Mouse (Mus musculus) frontal cortex, adult (tissue): ENCODE results near the gene Eras.
"Not testable (repeated sequence)": the region's sequence is repeated elsewhere in the genome, so short reads cannot be mapped to it uniquely, and the experiment has no call there.

ENCODE experiments used
- ATAC-seq: cut with Nextera tagmentation; 2 replicates; pipeline ENCODE4 v1.9.2; 2017; ENCODE audit warnings: mild to moderate bottlenecking, moderate library complexity, mixed read lengths; ENCODE audit not compliant: low TSS enrichment

The Eras gene

DNA sequence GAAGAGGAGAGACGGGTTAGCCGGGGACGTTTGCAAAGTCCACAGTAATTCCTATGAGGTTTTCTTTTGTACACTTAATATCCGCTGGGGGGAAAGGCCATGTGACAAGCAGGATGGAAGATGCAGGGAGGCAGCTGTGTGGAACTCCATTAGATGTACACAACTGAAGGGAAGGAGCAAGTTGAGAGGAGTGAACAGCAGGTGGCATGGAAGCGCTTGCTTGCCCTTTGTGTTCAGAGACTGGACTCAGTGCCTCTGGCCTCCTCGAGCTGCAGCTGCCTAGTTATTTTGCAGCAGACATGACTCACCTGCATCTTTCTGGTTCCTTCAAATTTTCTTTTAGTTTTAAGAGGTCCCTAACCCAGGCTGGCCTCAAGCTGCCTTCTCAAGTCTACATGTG is 17.9 kb downstream of the Eras start:
- no peak for ATAC-seq

DNA sequence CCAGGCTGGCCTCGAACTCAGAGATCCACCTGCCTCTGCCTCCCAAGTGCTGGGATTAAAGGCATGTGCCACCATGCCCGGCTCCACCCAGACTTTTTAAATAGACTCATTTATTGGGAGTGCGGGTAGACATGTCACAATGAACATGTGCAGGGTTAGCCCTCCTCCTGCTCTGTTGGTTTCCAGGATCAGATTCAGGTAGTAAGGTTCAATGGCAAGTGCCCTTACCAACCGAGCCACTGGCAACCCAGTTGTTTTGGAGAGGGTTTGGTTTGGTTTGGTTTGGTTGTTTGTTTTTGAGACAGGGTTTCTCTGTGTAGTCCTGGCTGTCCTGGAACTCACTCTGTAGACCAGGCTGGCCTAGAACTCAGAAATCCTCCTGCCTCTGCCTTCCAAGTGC is 19.2 kb downstream of the Eras start, which contains the start of gene Gm10490:
TSS of gene Gm10490 (plus strand) at position 301 of the 400 bp plus-strand sequence.
- ATAC-seq: not testable (repeated sequence)

DNA sequence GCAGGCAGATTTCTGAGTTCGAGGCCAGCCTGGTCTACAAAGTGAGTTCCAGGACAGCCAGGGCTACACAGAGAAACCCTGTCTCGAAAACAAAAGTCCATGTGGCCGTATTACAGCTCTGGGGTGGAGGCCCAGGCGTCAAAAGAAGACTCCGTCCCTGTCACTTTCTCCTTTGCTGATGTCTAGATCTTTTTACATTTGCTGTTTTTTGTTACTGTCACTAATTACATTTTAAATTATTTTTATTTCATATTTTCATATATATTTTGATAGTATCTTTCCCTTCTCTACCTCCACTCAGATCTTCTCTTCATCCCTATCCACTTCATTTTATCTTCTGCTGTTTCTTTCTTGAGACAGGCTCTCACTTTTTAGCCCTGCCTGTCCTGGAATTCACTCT is 20.7 kb downstream of the Eras start, which contains the start of gene Gm10491:
TSS of gene Gm10491 (minus strand) at position 101 of the 400 bp plus-strand sequence.
- ATAC-seq: no peak

DNA sequence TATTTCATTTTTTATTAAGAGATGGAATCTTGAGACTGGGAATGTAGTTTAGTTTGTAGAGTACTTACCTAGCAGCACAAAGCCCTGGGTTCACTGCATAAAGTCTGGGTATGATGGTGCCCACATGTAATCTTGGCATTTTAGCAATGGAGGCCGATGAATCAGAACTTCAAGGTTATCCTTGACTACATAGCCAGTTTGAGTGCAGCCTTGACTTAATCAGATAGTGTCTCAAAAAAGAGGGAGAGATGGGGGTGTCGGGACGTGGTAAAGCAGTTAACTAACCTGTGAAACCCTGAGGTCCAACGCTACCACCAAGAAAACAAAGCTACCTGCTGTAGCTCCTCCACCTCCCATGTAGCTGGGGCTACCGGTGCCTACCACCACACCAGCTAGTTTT is 24.0 kb downstream of the Eras start:
- ATAC-seq: no peak

DNA sequence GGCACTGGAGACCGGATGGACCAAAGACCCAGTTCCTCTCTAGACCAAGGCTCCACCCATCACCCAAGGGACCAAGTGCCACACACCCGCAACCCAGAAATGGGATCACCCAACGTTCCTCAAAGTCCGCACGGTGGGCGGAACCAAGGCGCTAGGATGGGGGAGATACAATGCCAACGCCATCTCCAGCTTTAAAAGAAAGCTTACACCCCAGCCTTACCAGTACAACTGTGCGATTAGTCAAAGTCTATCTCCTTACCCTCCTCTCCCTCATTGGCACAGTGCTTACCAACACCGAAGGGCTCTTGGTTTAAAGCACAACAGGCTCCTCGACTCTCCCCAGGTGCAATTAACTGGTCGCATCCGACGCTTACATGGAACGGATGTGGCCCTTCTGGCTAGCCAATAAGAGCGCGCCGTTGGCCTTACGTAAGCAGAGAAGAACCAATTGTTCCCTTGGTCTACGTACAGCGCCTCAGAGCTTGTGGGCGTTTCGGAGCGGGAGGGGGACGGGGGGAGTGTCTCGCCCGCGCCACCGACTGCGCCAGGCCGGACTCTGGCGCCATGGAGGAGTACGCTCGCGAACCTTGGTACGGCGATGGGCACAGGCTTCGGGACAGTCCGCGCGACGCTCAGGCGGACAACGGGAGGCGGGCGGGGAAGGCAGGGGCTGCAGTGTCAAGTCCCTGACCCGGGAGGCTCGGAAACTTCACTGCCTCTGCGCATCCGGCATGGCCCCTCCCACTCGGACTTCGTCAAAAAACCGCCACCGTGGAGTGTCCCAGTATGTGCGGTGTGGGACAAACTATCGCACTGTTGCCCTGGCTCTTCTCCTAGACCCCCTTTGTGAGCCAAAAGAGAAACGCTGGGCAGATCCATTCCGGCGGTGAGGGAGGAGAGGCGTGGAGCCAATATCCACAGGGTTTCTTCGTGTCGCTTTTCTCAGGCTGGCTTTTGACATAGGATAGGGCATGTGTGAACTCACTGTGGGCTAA is 29.2 kb downstream of the Eras start, which contains the start of the genes Pqbp1 and Timm17b:
TSS of gene Pqbp1 (minus strand) at position 390 of the 995 bp plus-strand sequence.
TSS of gene Timm17b (plus strand) at position 478 of the 995 bp plus-strand sequence.
- ATAC-seq: peak; percentile 94

DNA sequence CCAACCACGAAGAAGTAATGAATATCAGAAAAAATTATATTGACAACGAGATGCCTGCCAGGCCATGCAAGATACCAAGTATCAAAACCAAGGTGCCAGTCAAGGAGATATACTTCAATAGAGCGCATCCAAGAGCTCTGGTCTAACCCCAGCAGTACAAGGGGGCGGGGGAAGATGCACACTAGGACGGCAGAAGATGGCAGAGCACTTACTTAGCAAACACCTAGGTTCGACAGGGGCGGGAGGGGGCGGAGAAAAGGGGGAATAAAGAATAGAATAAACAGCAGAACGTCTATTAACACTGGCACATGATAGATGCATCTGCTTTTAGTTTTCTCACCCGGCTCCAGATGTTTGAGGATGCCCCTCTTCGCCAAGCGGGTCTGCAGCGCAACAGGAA is 30.2 kb downstream of the Eras start:
- ATAC-seq: no peak

DNA sequence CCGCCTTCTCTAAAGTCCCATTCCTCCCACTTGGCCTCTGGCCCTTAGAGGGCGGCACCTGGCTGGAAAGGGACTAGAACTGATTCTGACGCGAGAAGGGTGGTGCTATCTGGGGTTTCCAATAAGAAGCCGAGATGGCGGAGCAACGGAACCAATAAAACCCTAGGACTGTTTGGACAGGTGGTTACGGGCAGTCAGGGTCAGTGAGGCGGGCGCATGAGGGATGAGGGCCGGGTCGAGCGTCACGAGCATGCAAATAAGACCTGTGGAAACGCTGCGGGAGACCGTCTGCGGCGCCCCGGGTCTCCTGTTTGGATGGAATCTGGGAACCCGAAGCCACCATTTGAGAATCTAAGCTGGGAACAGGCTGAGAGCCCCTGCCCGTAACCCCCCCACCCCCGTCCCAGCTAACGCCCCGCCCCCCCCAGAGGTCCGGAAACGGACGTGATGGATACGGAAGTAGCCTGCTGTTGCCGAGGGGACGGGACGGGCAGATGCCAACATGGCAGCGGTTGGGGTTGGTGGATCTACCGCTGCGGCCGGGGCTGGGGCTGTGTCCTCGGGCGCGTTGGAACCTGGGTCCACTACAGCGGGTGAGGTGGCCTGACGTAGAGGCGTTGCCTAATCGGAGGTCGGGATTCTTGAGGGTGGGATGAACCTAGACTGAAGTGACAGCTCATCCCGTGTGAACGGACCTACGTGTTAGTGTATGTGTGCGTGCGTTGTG is 44.4 kb downstream of the Eras start, which contains the start of gene Slc35a2:
TSS of gene Slc35a2 (plus strand) at position 188 of the 727 bp plus-strand sequence.
- peak; percentile 77 for ATAC-seq

DNA sequence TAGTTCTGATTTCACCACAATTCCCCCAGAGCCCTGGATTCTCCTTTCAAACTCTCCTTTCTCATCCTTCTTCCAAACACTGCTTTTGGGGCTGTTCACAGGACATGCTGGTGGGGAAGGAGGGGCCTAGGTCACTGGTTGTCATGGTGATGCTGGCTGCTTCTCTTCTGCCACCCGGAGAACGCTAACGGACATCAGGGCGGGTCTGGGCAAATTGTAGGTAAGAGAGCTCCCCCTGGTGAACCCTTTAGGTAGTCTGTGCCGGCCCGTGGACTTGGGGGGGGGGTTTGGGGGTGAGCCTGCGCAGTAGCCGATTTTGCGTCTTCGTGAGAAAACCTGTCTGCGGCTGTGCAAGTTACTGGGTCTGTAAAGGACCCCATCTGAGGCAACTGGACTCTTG is 48.6 kb downstream of the Eras start:
- peak; percentile 51 for ATAC-seq

DNA sequence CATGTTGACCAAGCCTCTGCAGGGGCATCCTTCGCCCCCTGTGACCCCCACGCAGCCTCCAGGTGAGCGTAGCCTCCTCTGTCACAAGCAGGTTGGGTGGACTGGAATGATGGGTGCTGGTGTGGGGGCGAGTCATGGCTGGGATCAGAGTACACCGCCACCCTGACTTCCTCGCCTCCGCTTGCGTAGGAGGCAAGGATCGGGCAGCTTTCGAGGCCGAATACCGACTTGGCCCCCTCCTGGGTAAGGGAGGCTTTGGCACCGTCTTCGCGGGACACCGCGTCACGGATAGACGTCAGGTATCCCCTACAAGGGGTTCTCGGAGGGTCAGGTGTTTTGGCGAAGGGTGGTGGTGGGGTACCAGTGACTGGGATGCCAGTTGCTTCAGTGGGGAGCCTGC is 49.9 kb downstream of the Eras start:
- ATAC-seq: peak; percentile 20; the same call in 1 of the 2 replicates

DNA sequence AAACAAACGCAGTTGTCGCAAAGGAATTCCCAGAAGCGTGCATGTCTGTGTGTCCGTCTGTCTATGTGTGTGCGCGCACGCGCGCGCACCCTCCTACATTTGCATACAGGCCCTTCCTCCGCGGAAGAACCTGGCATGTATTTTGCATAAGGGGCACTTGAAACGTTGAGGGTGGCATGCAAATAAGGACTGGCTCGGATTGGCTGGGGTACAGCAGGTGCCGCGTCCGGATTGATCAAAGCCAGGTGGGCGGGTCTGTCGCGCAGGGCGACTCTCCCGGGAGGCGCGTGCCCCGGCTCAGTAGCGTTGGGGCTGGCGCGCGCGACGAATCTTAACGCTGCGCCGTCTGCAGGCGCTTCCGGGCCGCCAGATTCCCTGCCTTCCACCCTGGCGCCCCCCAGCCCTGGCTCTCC is 50.4 kb downstream of the Eras start, which contains the start of gene Pim2:
TSS of gene Pim2 (plus strand) at position 256 of the 413 bp plus-strand sequence.
- ATAC-seq: peak; percentile 76
